Mouse (Mus musculus) c-Kit-negative CD71-positive TER-119-positive erythroid progenitor cells, embryonic 14.5 days (primary cell): ENCODE data around the gene Cdk14.

Source experiments
- DNase-seq: peaks from one replicate; pipeline ENCODE4 v3.0.0-alpha.2; 2013; ENCODE audit warnings: low read depth, low spot score

Cdk14 gene

DNA sequence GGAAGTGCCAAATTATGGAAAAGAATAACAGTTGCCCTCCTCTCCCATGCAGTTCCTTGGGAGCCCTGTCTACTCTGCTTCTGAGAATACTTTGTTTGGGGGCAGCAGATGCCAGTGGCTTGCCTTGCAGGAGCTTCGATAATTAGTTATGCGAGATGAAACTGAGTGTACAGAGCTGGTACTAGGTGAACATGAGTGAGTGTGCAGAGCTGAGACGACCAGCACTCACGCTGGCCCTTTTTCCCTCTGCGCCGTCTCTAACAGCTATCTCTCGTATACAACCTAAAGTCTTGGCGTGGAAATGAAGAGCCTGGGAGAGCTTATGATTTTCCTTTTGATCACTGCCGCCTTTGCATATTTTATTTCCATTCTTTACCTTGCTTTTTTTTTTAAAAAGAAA is 558.5 kb downstream of the Cdk14 start:
- no peak for DNase-seq

DNA sequence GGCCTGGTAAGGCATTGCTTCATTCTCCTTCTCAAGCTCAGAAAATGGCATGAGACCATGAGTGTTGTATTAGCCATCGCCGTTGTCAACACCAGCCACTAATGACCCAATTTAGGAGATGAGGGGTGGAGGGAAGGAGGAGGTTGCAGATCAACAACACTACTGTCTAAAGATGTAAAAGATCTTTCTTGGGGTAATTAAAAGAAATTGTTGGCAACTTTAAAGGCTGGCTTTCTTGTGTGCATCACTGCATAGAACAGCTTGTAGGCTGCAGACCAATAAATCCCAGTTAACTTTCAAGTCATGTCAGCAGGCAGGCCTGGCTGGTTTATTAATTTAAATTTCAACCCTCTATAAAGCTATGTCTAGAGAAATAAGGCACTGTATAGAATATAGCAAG is 559.0 kb downstream of the Cdk14 start:
- DNase-seq, result no peak

DNA sequence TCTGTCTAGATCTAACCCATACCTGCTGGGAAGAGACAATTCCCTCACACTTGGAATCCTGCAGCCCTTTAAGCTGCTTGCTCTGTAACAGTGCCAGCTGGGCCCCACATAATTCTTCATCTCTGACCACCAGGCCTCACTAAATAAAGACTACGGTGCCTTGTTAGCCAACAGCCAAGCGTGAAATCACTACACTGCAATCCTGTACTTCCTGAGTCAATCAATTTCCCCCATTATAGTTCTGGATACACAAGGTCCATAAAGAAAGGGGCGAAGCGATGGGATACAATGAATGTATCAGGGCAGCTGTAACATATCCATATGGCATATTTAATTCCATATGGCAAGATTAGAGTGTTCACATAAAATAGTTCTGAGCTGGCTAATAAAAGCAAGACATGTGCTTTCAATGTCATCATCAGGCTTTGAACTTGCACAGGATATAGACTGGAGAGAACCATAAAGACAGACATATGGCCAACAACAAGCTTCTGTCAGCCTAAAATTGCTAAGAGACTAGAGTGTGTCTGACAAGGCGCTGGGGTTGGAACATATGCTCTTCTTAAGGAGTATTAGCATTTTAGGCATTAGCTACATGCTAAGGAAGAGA is 562.0 kb downstream of the Cdk14 start:
- DNase-seq, result no peak

DNA sequence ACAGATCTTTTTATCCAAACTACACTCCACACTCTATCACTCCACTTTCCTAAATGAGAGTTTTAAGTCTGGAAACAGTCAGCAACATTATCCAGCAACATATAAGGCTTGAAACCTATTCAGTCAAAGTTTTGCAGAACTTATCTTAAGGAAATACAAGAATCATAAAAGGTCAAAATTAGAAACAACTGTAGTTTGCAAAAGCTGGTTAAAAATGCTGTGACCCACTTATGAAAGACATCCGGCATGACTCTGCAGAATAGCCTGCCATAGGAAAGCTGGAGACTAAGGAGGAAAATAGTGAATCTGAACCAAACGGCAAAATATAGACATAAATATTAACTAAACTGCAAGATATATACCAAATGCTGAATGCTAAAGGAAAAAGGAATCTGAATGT is 566.6 kb downstream of the Cdk14 start:
- no peak for DNase-seq

DNA sequence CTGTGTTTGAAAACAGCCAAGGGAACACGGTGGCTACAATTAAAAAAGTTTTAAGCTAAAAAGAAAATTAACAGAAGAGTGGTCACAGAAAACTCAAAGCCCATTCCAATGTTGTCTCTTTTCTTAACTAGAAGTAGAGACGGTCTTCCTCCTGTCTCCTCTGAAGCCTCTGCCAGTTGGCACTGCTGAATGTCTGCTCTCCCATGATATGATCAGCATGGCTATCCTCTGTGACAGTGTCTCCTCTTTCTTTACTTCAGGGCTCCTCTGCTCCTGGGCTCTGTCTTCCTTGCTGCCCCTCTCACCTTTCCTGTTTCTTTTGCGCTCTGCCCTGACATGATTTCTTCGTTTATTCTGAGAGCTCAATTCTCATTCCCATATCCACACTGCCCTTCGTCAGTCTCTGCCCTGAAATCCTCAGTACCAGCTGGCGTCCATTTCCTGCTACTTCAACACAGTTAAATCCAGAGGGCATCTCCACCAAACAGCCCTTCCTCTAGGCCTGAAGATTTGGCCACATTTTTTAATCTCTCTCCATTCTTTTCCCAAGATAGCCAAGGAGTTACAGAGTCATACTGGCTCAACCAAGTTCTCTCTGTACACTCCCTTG is 567.3 kb downstream of the Cdk14 start:
- DNase-seq, result no peak

DNA sequence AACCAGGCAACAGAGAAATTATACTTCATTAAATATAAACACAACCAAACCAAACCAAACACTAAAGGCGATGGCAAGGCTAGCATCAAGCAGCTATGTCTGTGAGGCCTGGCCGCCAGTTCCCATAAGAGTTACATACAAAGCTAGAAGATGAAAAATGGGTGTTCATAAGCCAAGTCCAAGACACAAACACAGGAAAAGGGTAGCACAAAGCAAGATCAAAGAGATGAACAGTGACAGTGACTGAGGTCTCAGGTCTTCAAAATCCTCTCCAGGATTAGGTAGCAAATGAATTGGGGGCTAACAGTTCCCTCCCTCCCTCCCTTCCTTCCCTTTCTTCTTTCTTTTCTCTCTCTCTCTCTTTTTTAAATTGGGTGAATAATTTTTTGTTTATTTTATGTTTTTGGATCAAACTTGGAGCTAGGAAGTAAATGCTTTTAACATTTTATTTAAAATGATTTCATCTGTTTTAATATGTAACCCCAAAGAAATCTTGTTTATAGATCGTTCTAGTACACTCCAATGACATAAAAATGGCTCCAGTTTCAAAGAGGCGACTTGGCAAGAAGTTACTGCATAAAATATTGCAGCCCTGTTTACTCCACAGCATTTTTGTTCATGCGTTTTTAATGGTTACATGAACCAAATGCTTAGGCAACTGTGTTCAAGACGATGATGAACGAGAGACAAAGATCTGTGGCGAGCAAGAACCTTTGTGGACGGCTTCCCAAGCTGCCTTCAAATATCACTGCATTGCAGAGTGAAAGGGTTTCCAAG is 568.0 kb downstream of the Cdk14 start:
- no peak for DNase-seq

DNA sequence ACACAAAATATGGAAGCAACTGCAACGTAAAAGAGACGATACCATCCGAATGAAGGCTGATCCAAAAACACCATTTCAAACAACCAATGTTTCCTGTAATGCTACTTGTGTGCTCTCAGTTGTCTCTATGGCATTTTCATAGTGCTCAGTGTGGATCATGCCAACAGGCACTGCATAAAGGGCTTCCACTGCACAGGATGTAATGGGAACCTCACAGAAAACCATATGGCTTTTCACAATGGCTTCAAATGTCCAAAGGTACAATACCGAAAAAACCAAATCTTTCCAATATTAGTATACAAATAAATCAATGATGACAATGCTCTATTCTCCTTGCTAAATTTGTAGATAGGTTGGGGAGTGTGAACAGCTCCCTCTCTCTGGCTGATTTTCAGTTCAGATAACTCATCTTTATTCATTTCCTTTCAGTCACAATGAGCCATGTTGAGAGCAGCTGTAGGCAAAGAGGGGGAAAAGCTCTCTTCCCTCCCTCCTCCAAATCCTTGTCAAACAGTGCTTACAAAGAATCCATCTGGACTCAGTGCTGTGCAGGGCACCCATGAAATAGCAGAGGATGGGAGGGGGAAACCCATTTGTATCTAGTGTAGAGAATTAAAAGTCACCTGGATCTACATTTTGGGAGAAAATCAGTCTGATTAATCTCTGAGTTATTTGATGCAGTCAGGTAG is 568.7 kb downstream of the Cdk14 start:
- no peak for DNase-seq

DNA sequence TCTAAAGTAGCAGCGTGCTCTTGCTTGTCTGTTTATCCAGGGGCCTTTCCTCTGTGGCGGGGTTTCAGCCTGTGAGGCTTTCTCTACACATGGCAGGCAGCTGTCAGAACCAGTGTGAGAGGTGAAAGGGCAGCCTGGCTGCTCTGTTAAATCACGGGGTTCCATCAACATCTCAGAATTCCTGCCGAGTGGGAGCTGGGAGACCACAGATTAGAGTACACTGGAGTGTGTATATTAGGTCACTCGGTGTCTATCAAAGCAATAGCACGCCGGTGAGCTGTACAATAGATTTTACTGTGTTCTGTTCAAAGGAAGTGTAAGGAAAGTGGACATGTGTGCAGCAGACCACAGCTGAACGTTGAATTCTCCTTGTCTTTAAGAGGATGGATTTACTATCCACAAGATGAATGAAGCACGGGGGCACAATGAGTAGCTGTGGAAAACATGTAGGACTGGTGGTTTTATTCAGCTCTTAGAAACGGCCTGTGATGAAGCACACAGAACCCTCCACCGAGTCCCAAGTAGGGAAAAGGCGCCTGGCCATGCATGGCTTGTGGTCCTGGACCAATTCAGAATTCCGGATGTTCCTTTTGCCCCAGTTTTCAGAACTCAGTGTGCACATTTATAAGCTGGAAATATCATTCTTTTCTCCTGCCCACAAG is 585.2 kb downstream of the Cdk14 start:
- DNase-seq, result no peak

DNA sequence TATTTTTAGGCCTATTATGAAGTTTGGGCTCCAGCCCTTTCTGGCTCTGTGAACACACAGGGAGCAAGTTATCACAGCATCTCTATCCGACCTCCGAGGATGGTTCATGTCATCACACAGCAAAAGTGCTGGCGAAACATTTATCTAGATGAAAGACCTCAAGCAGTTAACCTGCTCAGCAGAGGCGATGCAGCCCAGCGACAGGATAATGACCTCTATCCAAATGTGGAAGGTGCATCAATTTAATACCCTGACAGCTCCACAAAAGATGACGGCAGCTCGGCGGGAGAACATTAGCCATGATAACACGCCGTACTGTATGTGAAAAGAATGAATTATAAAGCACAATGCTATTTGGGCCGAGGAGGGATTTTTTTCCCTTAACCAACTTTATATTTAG is 586.2 kb downstream of the Cdk14 start:
- DNase-seq, result no peak

DNA sequence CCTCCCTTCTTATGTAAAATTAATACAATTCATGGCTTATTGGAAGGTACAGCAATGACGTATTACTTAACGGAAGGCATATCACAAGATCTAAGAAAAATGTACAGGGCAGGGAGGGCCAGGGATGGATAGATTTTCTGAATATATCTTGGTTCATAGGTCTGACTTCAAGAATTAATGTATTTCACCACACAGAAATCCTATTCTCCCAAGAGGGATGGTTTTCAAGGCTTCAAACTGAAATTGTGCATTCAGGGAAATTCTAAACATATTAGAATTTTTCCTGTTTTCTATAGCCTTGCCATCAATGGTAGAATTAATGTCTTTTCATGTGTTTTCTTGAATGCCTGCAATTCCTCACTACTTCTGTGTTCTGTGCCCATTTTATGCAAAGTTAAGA is 593.2 kb downstream of the Cdk14 start:
- no peak for DNase-seq

DNA sequence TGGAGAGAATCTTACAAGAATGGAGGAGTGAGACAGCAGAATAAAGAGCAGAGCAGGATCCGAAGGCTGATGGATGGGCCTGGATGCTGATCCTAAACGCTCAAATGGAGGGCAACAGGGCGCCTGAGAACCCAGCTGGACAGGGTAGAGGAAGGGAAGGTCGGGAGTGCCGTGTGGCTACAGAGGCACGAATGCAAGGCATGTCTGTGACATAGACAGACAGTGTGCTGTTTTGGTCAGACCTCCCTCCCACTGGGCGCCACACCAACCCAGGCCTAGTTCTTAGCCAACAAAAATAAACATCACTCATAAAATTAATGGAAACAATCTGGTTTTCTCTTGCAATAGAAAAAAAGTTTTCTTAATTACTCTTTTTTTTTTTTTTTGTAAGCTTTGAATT is 594.2 kb downstream of the Cdk14 start:
- DNase-seq, result no peak

DNA sequence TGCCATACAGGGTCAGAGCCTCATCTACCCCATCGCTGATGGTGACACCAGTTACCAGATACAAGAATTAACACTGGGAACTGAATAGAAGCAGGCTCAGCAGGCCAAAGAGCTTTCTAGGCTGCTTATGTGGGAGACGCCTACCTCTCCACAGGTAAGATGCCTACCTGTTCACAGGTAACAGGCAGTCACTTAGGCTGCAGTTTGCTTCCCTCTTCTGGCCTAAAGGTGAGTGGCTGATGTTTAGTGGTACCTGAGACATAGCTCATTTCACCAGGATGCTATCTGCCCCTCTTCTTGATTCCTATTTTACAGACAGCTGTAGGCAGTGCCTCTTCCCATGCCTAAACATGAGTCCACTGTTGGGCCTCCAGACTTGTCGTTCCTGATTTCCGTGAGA is 595.0 kb downstream of the Cdk14 start:
- DNase-seq, result no peak

DNA sequence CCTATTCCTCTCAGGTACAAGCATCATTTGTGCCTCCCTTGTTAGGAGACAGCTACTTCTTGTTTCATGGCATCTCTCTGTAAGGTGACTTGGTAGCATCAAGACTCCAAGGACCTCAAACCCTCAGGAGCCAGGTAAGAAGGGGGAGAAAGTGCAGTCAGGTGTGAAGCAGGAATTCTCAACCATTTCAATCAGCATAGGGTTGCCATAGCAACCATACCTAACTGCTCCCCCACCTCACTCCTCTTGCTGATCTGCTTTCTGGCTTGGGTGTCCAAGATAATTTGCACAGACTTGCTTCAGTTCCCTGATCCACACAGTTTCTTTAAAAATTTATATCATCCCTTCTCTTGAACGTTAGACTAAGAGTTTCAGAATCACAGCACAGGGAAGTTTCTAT is 595.9 kb downstream of the Cdk14 start:
- DNase-seq, result no peak

DNA sequence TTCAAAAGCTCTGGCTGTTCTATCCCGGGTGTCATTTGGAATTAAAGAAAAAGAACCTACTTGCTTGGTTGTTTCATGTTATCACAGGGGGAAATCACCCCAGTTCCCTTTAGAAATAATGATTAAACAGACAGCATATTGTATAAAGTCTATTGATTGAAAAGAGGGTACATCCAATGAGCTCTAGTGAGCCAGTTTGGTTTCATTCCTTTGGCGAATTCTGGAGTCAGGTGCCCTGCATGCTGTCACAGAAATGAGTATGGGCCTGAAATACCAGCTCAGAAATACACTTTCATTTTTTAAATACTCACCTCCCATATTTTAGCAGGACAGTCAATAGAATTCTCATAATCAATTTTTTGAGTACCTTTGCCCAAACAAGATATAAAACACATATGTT is 598.1 kb downstream of the Cdk14 start:
- no peak for DNase-seq

DNA sequence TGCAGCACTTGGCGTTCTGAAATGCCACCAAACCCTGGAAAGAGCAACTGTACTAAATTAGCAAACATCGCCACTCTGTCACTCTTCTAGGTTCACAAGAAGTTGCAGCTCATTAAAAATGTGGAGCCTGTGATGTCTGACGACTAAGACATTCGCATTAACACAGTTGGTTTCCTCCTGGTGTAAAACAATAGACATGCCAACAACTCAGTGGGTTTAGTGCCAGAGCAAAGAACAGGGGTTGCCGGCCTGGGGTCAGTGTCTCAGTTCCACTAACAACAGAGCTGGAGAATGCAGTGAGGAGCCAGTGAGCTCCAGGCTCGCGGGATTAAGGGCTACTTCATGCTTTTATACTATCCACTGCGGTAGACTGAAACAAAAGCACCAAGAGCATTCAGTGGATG is 598.7 kb downstream of the Cdk14 start:
- no peak for DNase-seq

DNA sequence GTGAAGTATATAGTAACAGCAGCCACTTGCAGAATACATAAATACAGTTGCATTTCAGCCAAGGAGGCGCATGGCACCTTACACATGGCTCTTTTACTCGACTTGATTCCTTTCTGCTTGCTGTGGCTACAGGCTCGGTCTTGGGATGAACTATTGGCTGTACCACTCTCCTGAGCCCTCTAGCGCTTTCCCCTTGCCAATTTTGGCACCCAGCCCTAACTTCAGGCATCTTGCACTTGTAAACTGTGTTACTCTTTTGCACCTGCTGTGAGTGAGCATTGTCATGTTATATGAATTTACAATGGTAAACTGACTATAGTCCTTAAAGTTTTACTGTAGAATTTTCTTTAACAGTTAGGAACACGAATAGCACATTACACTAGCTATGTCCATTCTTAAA is 603.1 kb downstream of the Cdk14 start:
- no peak for DNase-seq

DNA sequence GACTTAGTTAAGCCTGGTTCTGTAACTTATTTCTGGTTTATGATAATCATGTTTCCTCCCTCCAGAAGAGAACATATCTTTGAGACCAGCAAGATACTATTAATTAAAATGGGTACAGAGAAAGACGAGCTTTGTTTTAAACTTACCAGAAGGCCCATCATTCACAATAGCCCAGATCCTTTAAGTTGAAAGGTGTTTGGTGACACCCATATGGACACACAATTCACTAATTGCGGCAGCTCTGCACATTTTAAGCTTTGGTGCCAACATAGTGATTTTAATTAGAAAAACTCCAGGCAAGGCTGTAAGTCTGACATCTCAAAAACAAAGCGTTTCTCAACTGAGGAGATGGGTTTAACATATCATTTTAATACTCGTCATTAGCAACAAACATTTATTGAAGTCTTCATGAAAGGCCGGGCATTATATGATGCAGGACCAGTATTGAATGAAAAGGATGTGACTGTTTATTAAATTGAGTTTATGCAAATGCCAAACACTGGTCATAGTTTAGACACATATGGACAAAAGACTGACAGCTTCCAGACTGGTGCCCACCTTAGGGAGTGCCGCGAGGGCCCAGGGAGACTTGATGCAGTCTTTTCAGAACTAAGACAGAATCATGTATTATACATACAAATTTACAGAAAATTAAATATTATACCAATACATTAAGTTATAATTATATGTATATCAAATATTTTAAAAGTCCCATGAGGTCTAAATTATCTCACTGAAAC is 605.5 kb downstream of the Cdk14 start:
- no peak for DNase-seq

DNA sequence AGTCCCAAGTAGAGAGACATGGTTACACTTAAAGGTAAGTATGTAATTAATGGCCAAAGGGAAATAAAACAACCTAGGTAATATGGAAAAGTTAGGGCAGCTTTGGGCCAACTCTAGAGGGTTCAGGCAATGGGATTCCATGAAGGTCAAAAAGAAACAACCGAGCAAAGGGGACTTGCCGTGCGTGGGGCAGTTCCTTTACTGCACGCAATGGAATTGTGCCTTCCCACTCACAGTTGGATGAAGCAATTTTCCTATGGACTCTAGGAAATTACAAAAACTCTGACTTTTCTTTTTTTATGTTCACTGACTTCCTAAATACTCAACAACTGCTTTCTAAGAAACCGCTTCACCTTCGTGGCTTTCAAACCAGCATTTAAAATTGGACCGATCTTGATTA is 606.8 kb downstream of the Cdk14 start:
- DNase-seq, result no peak

DNA sequence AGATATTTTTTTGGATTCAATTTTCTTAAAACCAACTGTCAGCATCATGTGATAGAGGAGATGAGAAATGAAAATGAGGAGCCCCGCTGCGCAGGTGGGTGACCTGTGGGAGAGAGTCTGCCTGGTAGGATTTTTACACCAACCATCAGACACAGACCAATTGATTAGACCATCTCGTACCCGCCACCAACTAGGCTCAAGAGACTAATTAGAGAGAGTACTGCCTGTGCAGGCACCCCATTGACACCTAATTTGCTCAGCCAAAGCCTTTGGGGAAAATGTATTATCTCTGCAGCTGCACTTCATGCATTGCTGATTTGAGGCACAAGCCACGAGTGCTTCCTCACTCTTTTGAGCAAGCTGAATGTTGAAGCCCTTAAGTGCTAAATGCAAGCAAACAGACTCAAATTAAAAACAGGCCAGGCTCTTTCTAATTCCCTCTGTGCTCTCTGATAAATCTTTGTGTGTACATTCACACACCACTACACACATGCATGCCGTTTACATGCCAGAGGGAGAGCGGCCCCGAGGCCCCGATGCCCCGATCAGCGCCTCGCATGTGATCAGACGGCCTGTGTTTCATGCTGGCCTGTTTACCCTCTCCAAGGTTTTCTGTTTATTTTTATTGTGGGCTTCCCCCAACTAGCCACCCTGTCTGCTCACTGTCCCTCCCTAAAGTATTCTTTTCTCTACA is 607.9 kb downstream of the Cdk14 start:
- DNase-seq, result no peak

DNA sequence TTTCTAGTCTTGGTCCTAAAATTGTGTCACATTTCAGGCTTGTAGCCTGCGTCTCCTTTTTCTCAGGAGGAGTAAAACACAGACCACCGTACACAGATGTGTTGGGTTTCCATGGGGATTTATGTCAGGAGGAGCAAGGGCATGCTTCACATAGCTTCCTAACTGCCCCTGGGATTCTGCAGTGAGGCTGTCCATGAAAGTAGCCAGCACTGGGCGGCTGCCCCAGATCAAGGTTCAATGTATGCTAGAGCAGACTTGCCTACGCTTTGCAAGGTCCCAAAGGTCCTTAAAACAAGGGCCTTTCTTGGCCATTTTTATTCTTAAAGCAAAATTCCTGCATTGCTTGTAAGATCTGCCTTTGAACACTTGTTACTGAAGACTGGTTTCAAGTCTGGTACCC is 614.9 kb downstream of the Cdk14 start:
- DNase-seq, result no peak

DNA sequence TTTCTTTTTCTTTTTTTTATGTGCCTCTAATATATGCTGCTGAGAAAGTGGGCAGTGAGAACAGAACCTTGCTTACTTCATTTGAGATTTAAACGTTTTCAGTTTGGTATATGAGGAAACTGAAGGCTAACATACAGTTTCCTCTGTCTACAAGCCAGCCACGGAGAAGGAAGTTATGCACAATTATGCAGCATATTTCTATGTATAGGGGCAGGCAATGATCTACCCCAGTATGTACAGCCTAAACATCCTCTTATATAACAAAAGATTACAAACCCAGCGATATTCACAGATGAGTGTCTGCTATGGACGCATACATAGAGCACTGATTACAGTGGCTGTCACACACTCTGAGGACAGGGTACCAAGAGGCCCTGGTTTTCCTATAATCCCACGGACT is 616.4 kb downstream of the Cdk14 start:
- DNase-seq, result no peak
